8 mouse cellular contexts compared by ENCODE assay signal in genomic region chr19:38931566-38931890, GRCm38 (mm10). TPM values are rescaled to one million over a fixed set of nuclear protein-coding genes. Genes with fewer than 3 reads are reported as not detected.
A peak's percentile ranks its signal among the peaks of the same experiment; 100 is the strongest.
DNase-seq lines count a peak whose midpoint lies in the region; ATAC-seq and TF ChIP-seq lines count a peak whose summit lies in the region.

No protein-coding gene starts in this region.

- peaks cover 10% of the 10 kb centered on the region for H3K4me1 ChIP-seq in lung, embryonic 16.5 days (replicated peaks; ENCODE audit: control insufficient read depth, insufficient read depth, low read length)
- peaks cover 11% of the 10 kb centered on the region for H3K4me1 ChIP-seq in embryonic facial prominence, embryonic 15.5 days
- H3K4me1 ChIP-seq in limb, embryonic 11.5 days (ENCODE audit: control insufficient read depth, insufficient read depth, low read length): peaks cover 4% of the 10 kb centered on the region; the same call in 1 of the 2 replicates
- H3K4me1 ChIP-seq in small intestine, adult 2 months (ENCODE audit: control insufficient read depth, insufficient read depth, insufficient read length, low read length): no peaks in the 10 kb centered on the region; the same call in 1 of the 2 replicates

- no peak for TF ChIP-seq POLR2A in small intestine, adult 2 months (IDR thresholded peaks at IDR 0.05; ENCODE audit: low read depth, low read length)

- ATAC-seq in lung, embryonic 16.5 days (ENCODE audit: low read depth): no peak; the same call in 1 of the 2 replicates
- no peak for ATAC-seq in embryonic facial prominence, embryonic 15.5 days (ENCODE audit: insufficient number of reproducible peaks, low FRiP score, low TSS enrichment, low read depth)
- no peak for ATAC-seq in limb, embryonic 11.5 days (ENCODE audit: insufficient number of reproducible peaks, low FRiP score, low TSS enrichment, low read depth)

- H3K4me2 ChIP-seq in lung, embryonic 16.5 days (ENCODE audit: low read depth, low read length): peak overlapping the region; percentile 72
- H3K4me2 ChIP-seq in embryonic facial prominence, embryonic 15.5 days (replicated peaks): peak overlapping the region; percentile 88
- peak overlapping the region; percentile 76 for H3K4me2 ChIP-seq in limb, embryonic 11.5 days (ENCODE audit: low read depth, severe bottlenecking)

- no peaks in the 10 kb centered on the region for H3K27me3 ChIP-seq in lung, embryonic 16.5 days (ENCODE audit: control insufficient read depth, insufficient read depth, low read depth, low read length)
- no peaks in the 10 kb centered on the region for H3K27me3 ChIP-seq in embryonic facial prominence, embryonic 15.5 days
- no peaks in the 10 kb centered on the region for H3K27me3 ChIP-seq in limb, embryonic 11.5 days (ENCODE audit: control insufficient read depth, insufficient read depth, low read length)
- H3K27me3 ChIP-seq in small intestine, adult 2 months (ENCODE audit: control insufficient read depth, insufficient read depth, low read length): no peaks in the 10 kb centered on the region

- no peak overlapping the region for H3K27ac ChIP-seq in lung, embryonic 16.5 days (ENCODE audit: low read length)
- no peak overlapping the region for H3K27ac ChIP-seq in embryonic facial prominence, embryonic 15.5 days (replicated peaks)
- peak overlapping the region; percentile 81; the same call in 1 of the 2 replicates for H3K27ac ChIP-seq in limb, embryonic 11.5 days (replicated peaks; ENCODE audit: low read depth, low read length)
- H3K27ac ChIP-seq in small intestine, adult 2 months (ENCODE audit: insufficient read depth, low read depth, low read length): no peak overlapping the region

- peak overlapping the region; percentile 92 for H3K9ac ChIP-seq in lung, embryonic 16.5 days (ENCODE audit: low read length)
- H3K9ac ChIP-seq in embryonic facial prominence, embryonic 15.5 days: peak overlapping the region; percentile 86
- H3K9ac ChIP-seq in limb, embryonic 11.5 days (ENCODE audit: low read length): peak overlapping the region; percentile 93

- H3K9me3 ChIP-seq in lung, embryonic 16.5 days (ENCODE audit: control insufficient read depth, low read length): no peaks in the 10 kb centered on the region
- H3K9me3 ChIP-seq in embryonic facial prominence, embryonic 15.5 days (replicated peaks): no peaks in the 10 kb centered on the region
- H3K9me3 ChIP-seq in limb, embryonic 11.5 days (ENCODE audit: control insufficient read depth, low read length): no peaks in the 10 kb centered on the region

- peaks cover 11% of the 10 kb centered on the region; the same call in 1 of the 2 replicates for H3K36me3 ChIP-seq in lung, embryonic 16.5 days (ENCODE audit: control insufficient read depth, insufficient read depth, low read length)
- 0 out of 2 replicates have a peak, but pooled peaks cover 4% of the 10 kb centered on the region for H3K36me3 ChIP-seq in embryonic facial prominence, embryonic 15.5 days
- no peaks in the 10 kb centered on the region for H3K36me3 ChIP-seq in limb, embryonic 11.5 days (ENCODE audit: control insufficient read depth, insufficient read depth, low read length)
- H3K36me3 ChIP-seq in small intestine, adult 2 months (ENCODE audit: control insufficient read depth, insufficient read depth, low read length): peaks cover 2% of the 10 kb centered on the region; the same call in 1 of the 2 replicates

- TF ChIP-seq CTCF in small intestine, adult 2 months (IDR thresholded peaks at IDR 0.05; ENCODE audit: extremely low read depth, insufficient read length, insufficient replicate concordance, low read depth, low read length): no peak

- DNase-seq in lung, postnatal 36 days: no peak
- no peak for DNase-seq in limb, embryonic 11.5 days (ENCODE audit: low spot score)
- DNase-seq in frontal cortex, postnatal 10 days (ENCODE audit: low spot score in 2 of 2): no peak
- DNase-seq in spleen, adult 12 weeks (ENCODE audit: low spot score): no peak
- DNase-seq in frontal cortex, postnatal 36 days (ENCODE audit: low spot score in 2 of 2): no peak

- H3K4me3 ChIP-seq in lung, embryonic 16.5 days (ENCODE audit: low read length): peak overlapping the region; percentile 76
- peak overlapping the region; percentile 89 for H3K4me3 ChIP-seq in embryonic facial prominence, embryonic 15.5 days (replicated peaks)
- peak overlapping the region; percentile 74 for H3K4me3 ChIP-seq in limb, embryonic 11.5 days (ENCODE audit: low read depth, low read length)
- peak overlapping the region; percentile 77 for H3K4me3 ChIP-seq in small intestine, adult 2 months (ENCODE audit: low read depth, low read length)

- under 1% methylated on average over 5 of the region's 6 CpGs for WGBS in lung, embryonic 16.5 days
- 5% methylated on average over 6 of the region's 6 CpGs for WGBS in embryonic facial prominence, embryonic 15.5 days
- under 1% methylated on average over 6 of the region's 6 CpGs for WGBS in limb, embryonic 11.5 days
- WGBS in small intestine, adult 2 months: 2% methylated on average over 6 of the region's 6 CpGs

RNA-seq across cellular contexts. Expression of gene Hells, which starts 0.8 kb away (rescaled TPM):
- 45.2 and 47.9 TPM in 2 replicates for polyA plus RNA-seq in lung, embryonic 16.5 days (2015; fragmentation: Nextera tagmentation; extraction: Ambion mirVana)
- polyA plus RNA-seq in embryonic facial prominence, embryonic 15.5 days (2015; fragmentation: Nextera tagmentation; extraction: Ambion mirVana): 35.3 and 37.6 TPM in 2 replicates
- 93.2 and 111 TPM in 2 replicates for polyA plus RNA-seq in limb, embryonic 11.5 days (2014; fragmentation: Nextera tagmentation; extraction: Ambion mirVana)
- polyA plus RNA-seq in small intestine, adult 2 months (2012; rRNA removed): 0.18 and 0.82 TPM in 2 replicates

Comparison
In these comparisons a context has a peak if more than half of its experiments do, and no peak if none do; other contexts are left out.
1. RNA of gene Hells, which starts 0.8 kb away (polyA plus RNA-seq): 93.2 to 111 TPM in limb, embryonic 11.5 days, 45.2 to 47.9 TPM in lung, embryonic 16.5 days and 35.3 to 37.6 TPM in embryonic facial prominence, embryonic 15.5 days; 0.18 to 0.82 TPM in small intestine, adult 2 months; every median in the first group is over 10 times any median in the second.
2. Peak in every context shown above with its lines, with median percentiles within 50 percentile points of each other: H3K4me2 ChIP-seq, H3K4me3 ChIP-seq and H3K9ac ChIP-seq.